Mouse (Mus musculus) kidney, embryonic 15.5 days (tissue): ENCODE measurements around the gene Atf7ip. TPM values are rescaled to one million over a fixed set of nuclear protein-coding genes. Genes with fewer than 3 reads are reported as not detected.

Source experiments
- ATAC-seq: fragments of 200-750 bp; cut with Nextera tagmentation; replicated peaks from 2 replicates; pipeline ENCODE4 v1.8.0; 2017; ENCODE audit warnings: moderate TSS enrichment; ENCODE audit not compliant: low FRiP score
- H3K27ac ChIP-seq: fragments of 300-500 bp; sonication (generic); 2 replicates; pipeline ENCODE4 v1.5.1; 2015; ENCODE audit warnings: mild to moderate bottlenecking, inconsistent platforms
- H3K27me3 ChIP-seq: fragments of 300-500 bp; sonication (generic); 2 replicates; pipeline ENCODE4 v1.6.1; 2015; ENCODE audit warnings: inconsistent platforms
- H3K36me3 ChIP-seq: fragments of 300-500 bp; sonication (generic); 2 replicates; pipeline ENCODE4 v1.6.1; 2015; ENCODE audit warnings: inconsistent platforms
- H3K4me1 ChIP-seq: fragments of 300-500 bp; sonication (generic); 2 replicates; pipeline ENCODE4 v1.6.1; 2015; ENCODE audit warnings: inconsistent platforms
- H3K4me2 ChIP-seq: fragments of 300-500 bp; sonication (generic); 2 replicates; pipeline ENCODE4 v1.6.1; 2015; ENCODE audit warnings: moderate library complexity, mild to moderate bottlenecking, inconsistent platforms
- H3K4me3 ChIP-seq: fragments of 300-500 bp; sonication (generic); replicated peaks from 2 replicates; pipeline ENCODE4 v1.5.1; 2015; ENCODE audit warnings: mild to moderate bottlenecking, inconsistent platforms
- H3K9ac ChIP-seq: fragments of 300-500 bp; sonication (generic); 2 replicates; pipeline ENCODE4 v1.6.1; 2015; ENCODE audit warnings: mild to moderate bottlenecking, inconsistent platforms
- H3K9me3 ChIP-seq: fragments of 300-500 bp; sonication (generic); replicated peaks from 2 replicates; pipeline ENCODE4 v1.6.1; 2016; ENCODE audit warnings: inconsistent platforms
- WGBS: fragments of 180-500 bp; shearing (Covaris S2); methylation state at CpG from one replicate; pipeline ENCODE4 v1.1.7; 2015; ENCODE audit warnings: mixed read lengths; 5-methylcytosine and 5-hydroxymethylcytosine counted together
- polyA plus RNA-seq: library from polyadenylated mRNA; unstranded; fragments of >200 nt; fragmentation: Nextera tagmentation; extraction: Ambion mirVana; gene quantifications from 2 replicates; pipeline ENCODE4 v1.2.1, GENCODE M21; 2015

Atf7ip gene
- polyA plus RNA-seq, 1 experiment from 2014 or later: 44.2 TPM

- no peak overlapping the region for H3K9ac ChIP-seq
- peak overlapping the region; percentile 16; the same call in 1 of the 2 replicates for H3K4me3 ChIP-seq
- peaks cover 29% of the 10 kb centered on the region for H3K4me1 ChIP-seq
- no peaks in the 10 kb centered on the region for H3K9me3 ChIP-seq
- peak; percentile 89 for ATAC-seq
- no peaks in the 10 kb centered on the region for H3K27me3 ChIP-seq
- 15% methylated on average over 7 of the region's 7 CpGs for WGBS
- peak overlapping the region; percentile 90 for H3K27ac ChIP-seq
- H3K4me2 ChIP-seq: peak overlapping the region; percentile 33
- peaks cover 17% of the 10 kb centered on the region for H3K36me3 ChIP-seq
Observed at GRCm38 (mm10) chr6:136532535-136533291, 26.7 kb downstream of the Atf7ip start.

DNA sequence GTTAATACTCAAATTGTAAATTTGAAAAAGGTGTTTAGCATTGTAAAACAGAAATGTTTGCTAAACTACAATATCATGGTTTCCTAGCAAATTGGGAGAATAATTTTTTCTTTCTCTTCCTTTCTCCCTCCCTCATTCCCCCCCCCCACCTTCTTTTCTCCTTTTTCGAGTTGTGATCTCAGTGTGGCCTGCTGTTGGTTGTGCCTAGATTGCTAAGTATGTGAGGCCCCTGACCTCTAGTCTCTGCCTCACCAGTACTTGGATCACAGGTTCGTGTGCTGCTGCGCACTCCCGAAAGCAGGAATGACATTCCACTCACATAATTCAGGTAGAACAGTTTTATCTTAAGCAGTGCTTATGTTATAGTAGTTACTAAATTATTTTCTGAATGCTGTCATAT lies 27.8 kb downstream of the Atf7ip start:
- H3K36me3 ChIP-seq: peaks cover 17% of the 10 kb centered on the region
- H3K4me2 ChIP-seq: no peak overlapping the region
- H3K9me3 ChIP-seq: no peaks in the 10 kb centered on the region
- H3K27ac ChIP-seq: no peak overlapping the region
- H3K27me3 ChIP-seq: no peaks in the 10 kb centered on the region
- 75% methylated on average over 4 of the region's 4 CpGs for WGBS
- H3K4me3 ChIP-seq: no peak overlapping the region
- no peak for ATAC-seq
- H3K9ac ChIP-seq: no peak overlapping the region
- peaks cover 29% of the 10 kb centered on the region for H3K4me1 ChIP-seq

GRCm38 (mm10) chr6:136534444-136534843 lies 28.5 kb downstream of the Atf7ip start:
- no peak for ATAC-seq

DNA sequence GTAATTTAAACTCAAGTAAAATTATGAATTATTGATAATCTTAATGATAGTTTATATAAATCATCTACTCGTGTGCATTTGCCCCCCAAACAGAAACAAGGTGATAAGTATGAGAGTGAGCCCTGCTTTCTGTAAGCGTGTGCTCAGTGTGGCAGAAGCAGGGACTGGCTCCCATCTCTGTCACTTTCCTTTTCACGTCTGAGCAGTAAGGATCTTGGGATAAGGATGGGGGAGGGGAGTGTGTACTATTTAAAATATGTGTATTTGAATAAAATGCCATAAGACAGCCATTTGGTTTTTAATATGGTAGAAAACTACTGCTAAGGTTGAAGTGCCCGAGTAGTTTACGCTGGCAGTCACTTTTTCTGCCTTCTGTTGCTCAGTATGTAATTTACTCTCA lies 29.2 kb downstream of the Atf7ip start:
- H3K27ac ChIP-seq: no peak overlapping the region
- no peak for ATAC-seq
- H3K4me3 ChIP-seq: no peak overlapping the region
- H3K27me3 ChIP-seq: no peaks in the 10 kb centered on the region
- H3K36me3 ChIP-seq: peaks cover 30% of the 10 kb centered on the region
- H3K4me2 ChIP-seq: no peak overlapping the region
- no peaks in the 10 kb centered on the region for H3K9me3 ChIP-seq
- peaks cover 26% of the 10 kb centered on the region for H3K4me1 ChIP-seq
- 66% methylated on average over 5 of the region's 5 CpGs for WGBS
- H3K9ac ChIP-seq: no peak overlapping the region

More at GRCm38 (mm10) chr6:136534444-136534843, 28.5 kb downstream of the Atf7ip start:
- peaks cover 22% of the 10 kb centered on the region for H3K36me3 ChIP-seq
- H3K27me3 ChIP-seq: no peaks in the 10 kb centered on the region
- no peak overlapping the region for H3K4me2 ChIP-seq
- no peak overlapping the region for H3K9ac ChIP-seq
- WGBS: 61% methylated on average over 3 of the region's 3 CpGs
- no peak overlapping the region for H3K4me3 ChIP-seq
- H3K9me3 ChIP-seq: no peaks in the 10 kb centered on the region
- no peak overlapping the region for H3K27ac ChIP-seq
- H3K4me1 ChIP-seq: peaks cover 26% of the 10 kb centered on the region

- ATAC-seq: no peak
- 59% methylated on average over 5 of the region's 5 CpGs for WGBS
- no peak overlapping the region for H3K4me3 ChIP-seq
- H3K9ac ChIP-seq: no peak overlapping the region
- H3K36me3 ChIP-seq: peaks cover 39% of the 10 kb centered on the region
- H3K9me3 ChIP-seq: no peaks in the 10 kb centered on the region
- no peak overlapping the region for H3K4me2 ChIP-seq
- H3K27me3 ChIP-seq: no peaks in the 10 kb centered on the region
- peaks cover 26% of the 10 kb centered on the region for H3K4me1 ChIP-seq
- no peak overlapping the region for H3K27ac ChIP-seq
Observed at GRCm38 (mm10) chr6:136536121-136536520, 30.2 kb downstream of the Atf7ip start.

DNA sequence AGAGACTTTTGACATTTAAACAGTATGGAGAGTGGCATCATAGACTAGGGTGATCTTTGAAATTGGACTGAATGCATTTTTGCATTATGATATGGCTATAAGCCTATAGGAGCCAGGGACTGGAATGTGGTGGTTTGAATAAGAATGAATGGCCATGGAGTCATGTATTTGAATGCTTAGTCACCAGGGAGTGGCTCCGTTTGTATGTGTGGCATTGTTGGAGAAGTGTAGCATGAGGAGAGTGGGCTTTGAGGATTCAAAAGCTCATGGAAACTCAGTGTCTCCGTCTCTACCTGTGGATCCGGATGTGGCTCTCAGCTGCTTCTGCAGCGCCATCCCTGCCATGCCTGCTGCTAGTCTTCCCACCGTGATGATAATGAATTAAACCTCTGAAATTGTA lies 35.4 kb downstream of the Atf7ip start:
- ATAC-seq: no peak
- H3K4me2 ChIP-seq: no peak overlapping the region
- H3K9ac ChIP-seq: no peak overlapping the region
- peak overlapping the region; percentile 67; the same call in 1 of the 2 replicates for H3K27ac ChIP-seq
- peaks cover 16% of the 10 kb centered on the region for H3K4me1 ChIP-seq
- H3K36me3 ChIP-seq: peaks cover 39% of the 10 kb centered on the region
- WGBS: 62% methylated on average over 5 of the region's 5 CpGs
- H3K9me3 ChIP-seq: no peaks in the 10 kb centered on the region
- no peaks in the 10 kb centered on the region for H3K27me3 ChIP-seq
- no peak overlapping the region for H3K4me3 ChIP-seq

DNA sequence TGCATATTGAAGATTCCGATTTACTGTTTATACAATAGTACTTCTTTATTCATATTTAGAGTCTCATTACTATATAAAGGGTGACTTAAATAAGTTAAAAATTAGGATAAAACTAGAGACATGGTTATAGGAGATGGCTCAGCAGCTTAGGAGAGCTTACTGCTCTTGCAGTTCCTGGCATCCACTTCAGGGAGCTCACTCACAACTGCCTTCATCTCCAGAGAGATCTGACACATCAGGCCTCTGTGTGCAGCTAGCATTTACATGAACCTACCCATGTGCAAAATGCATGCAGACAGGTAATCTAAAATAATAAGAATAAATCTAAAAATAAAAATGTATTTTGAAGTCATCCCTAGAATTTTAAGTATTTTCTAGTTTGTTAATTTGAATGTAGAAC lies 36.1 kb downstream of the Atf7ip start:
- H3K27ac ChIP-seq: peak overlapping the region; percentile 54; the same call in 1 of the 2 replicates
- WGBS: 79% methylated on average over 1 of the region's 1 CpGs
- no peak overlapping the region for H3K4me3 ChIP-seq

DNA sequence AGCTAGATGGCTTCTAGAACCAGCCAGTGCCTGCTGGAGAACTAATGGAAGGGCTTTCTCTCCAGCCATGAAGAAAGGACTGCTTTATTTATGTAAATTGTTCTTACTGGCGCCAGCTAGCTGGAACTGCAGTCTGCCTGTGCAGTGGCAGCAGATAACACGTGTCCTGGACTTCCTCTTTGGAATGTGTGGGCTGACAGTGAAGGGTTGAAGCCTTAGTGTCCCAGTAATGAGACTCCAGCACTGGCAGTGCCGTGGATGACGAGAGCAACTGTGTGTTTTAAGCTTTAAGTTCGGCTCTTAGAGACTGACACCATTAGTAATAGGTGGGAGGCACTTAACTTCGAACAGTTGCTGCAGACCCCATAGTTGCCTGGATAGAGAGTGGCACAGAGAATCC lies 37.2 kb downstream of the Atf7ip start:
- peak overlapping the region; percentile 88 for H3K27ac ChIP-seq
- peaks cover 27% of the 10 kb centered on the region for H3K36me3 ChIP-seq
- no peak overlapping the region for H3K4me3 ChIP-seq
- H3K9ac ChIP-seq: no peak overlapping the region
- peaks cover 20% of the 10 kb centered on the region for H3K4me1 ChIP-seq
- ATAC-seq: peak; percentile 95
- 5% methylated on average over 6 of the region's 6 CpGs for WGBS
- no peaks in the 10 kb centered on the region for H3K9me3 ChIP-seq
- H3K27me3 ChIP-seq: no peaks in the 10 kb centered on the region
- peak overlapping the region; percentile 27; the same call in 1 of the 2 replicates for H3K4me2 ChIP-seq

More for the DNA sequence above, 36.1 kb downstream of the Atf7ip start:
- no peak for ATAC-seq
- H3K27me3 ChIP-seq: no peaks in the 10 kb centered on the region
- no peak overlapping the region for H3K9ac ChIP-seq
- H3K36me3 ChIP-seq: peaks cover 36% of the 10 kb centered on the region
- H3K4me1 ChIP-seq: peaks cover 18% of the 10 kb centered on the region
- H3K4me2 ChIP-seq: no peak overlapping the region
- no peaks in the 10 kb centered on the region for H3K9me3 ChIP-seq

DNA sequence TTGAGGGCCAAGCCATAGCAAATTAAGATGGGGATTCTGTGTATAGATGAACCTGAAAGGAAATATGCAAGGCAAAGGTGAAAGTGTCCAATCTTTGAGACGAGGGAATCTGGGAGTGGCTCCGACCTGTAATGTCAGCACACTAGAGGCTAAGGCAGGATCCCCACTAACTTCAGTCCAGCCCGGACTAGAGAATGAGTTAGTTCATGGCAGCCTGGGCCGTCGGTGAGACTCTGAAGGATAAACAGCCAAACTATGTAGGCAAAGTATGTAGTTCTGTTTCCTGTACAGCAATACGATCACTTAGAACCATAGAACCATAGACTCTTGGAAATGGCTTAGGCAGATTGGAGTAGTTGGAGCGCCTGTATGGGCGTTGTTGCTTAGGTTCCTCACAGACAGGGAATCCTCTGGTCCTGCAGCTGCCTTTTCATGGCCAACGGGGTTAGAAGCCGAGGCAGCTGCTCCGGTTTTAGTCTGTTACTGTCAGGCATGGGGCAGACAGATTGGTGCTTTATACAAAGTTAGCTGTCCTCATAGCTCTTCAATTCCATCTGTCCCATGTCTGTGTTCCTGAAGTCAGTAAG lies 39.4 kb downstream of the Atf7ip start:
- H3K36me3 ChIP-seq: peaks cover 7% of the 10 kb centered on the region; the same call in 1 of the 2 replicates
- no peaks in the 10 kb centered on the region for H3K27me3 ChIP-seq
- no peak for ATAC-seq
- H3K4me1 ChIP-seq: peaks cover 27% of the 10 kb centered on the region
- no peaks in the 10 kb centered on the region for H3K9me3 ChIP-seq
- WGBS: 87% methylated on average over 11 of the region's 11 CpGs
- no peak overlapping the region for H3K27ac ChIP-seq
- H3K9ac ChIP-seq: no peak overlapping the region
- no peak overlapping the region for H3K4me2 ChIP-seq
- no peak overlapping the region for H3K4me3 ChIP-seq

DNA sequence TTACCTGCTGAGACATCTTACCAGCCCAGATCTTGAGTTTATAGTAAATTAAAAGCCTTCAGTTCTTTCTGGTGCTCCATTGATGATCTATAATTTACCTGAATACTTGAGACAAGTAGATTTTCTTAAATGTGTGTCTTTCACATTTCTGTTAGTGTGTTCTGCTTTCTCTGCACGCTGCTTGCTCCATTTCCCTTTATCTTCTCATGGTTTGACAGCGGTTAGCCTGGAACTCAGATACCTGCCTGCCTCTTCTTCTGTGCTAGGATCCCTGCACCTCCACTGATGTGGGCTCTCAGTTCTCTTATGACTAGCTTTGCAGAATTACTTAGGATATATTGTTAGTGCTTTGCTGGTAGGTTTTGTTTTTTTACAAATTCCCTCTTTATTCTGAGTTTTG lies 40.3 kb downstream of the Atf7ip start:
- Histone ChIP-seq H3K4me3 (no peak overlapping the region), H3K36me3 (no peaks in the 10 kb centered on the region), H3K4me2 (no peak overlapping the region), H3K27me3 (no peaks in the 10 kb centered on the region), H3K4me1 (peaks cover 29% of the 10 kb centered on the region), H3K9ac (no peak overlapping the region), H3K9me3 (no peaks in the 10 kb centered on the region), H3K27ac (no peak overlapping the region)
- no peak for ATAC-seq
- WGBS: 89% methylated on average over 2 of the region's 2 CpGs

GRCm38 (mm10) chr6:136546987-136547386 lies 41.0 kb downstream of the Atf7ip start:
- H3K9me3 ChIP-seq: no peaks in the 10 kb centered on the region
- no peak overlapping the region for H3K4me2 ChIP-seq
- no peak overlapping the region for H3K9ac ChIP-seq
- no peak overlapping the region for H3K27ac ChIP-seq
- 54% methylated on average over 7 of the region's 7 CpGs for WGBS
- ATAC-seq: no peak
- H3K36me3 ChIP-seq: no peaks in the 10 kb centered on the region
- H3K4me1 ChIP-seq: peaks cover 23% of the 10 kb centered on the region
- H3K27me3 ChIP-seq: no peaks in the 10 kb centered on the region
- no peak overlapping the region for H3K4me3 ChIP-seq

DNA sequence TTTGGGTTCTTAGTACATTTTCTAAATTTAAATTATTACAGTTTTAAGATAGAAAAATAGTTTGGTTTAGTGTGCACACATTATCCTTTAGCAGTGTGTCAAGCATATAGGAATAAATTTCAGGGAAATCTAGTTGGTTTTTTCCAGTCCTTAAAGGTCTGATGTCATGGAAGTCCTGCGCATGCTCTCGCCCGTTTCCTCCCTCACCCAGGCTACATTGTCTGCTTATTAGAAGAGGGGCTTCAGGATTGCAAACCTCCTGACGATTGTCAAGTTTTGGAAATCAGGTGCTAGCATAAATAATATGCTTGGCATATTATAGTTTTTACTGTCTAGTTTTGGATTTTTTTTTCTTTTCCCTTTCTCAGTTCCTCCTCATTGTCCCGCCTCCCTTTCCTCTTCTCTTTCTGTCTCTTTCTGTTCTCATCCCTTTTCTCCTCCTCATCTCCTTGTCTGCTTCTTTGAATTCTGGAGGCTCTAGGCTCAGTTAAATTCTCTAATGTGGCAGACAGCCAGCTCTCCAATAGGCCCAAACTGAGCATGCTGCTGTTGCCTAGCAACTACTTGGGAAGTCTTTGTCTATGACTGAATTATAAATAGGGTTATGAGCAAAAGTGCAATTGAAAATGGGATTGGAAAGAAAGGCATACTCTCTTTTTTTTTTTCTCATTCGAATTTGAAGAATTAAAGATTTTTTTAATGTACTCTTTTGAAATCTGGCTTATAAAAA lies 42.2 kb downstream of the Atf7ip start:
- ATAC-seq: 0 out of 2 replicates have a peak, but pooled peaks have one; percentile 62
- H3K4me2 ChIP-seq: no peak overlapping the region
- WGBS: 78% methylated on average over 6 of the region's 6 CpGs
- H3K9me3 ChIP-seq: no peaks in the 10 kb centered on the region
- H3K4me3 ChIP-seq: no peak overlapping the region
- peaks cover 20% of the 10 kb centered on the region for H3K4me1 ChIP-seq
- H3K36me3 ChIP-seq: no peaks in the 10 kb centered on the region
- no peaks in the 10 kb centered on the region for H3K27me3 ChIP-seq
- H3K27ac ChIP-seq: peak overlapping the region; percentile 75
- H3K9ac ChIP-seq: no peak overlapping the region
